In the genomic region with DNA sequence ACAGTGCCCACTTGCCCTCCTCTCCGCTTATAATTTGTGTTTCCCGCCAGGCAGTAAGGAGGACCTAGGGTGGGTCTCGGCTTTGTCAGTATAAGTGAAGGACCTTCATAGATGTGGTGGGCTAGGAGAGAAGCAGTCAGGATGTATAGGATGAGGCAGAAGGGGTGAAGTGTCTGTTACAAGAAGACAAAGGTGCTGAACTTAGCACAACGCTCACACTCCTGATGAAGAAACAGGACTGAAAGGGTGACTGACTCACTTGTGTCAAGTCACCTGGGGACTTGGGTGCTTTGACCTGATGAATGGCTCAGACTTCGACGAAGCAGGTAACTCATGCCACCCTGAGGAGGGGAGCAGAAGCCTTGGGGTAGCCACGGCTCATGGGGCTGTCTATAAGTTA, we compare ENCODE assay signal across 16 mouse cellular contexts. TPM values are rescaled to one million over a fixed set of nuclear protein-coding genes. Genes with fewer than 3 reads are reported as not detected.
"Had no signal": no experiment of that assay in that cellular context is flagged by ENCODE, and none has a peak within 500 bp of the region (broad histone marks: within the 10 kb centered on the region; RNA-seq: fewer than 3 reads in every experiment).

No protein-coding gene starts in this region.

- DNase-seq: retina, postnatal 1 day; right cerebral cortex, adult 18-20 months; right cerebral cortex, postnatal 14 days; right cerebral cortex, postnatal 25 days; right cerebral cortex, postnatal 4 days; spleen, adult 18-20 months; thymus, adult 18-20 months; thymus, postnatal 25 days; thymus, postnatal 36 days; thymus, postnatal 4 days had no signal

- H3K9me3 ChIP-seq: neural tube, embryonic 12.5 days; neural tube, embryonic 13.5 days; neural tube, embryonic 15.5 days; stomach, embryonic 15.5 days had no signal

- H3K4me2 ChIP-seq: neural tube, embryonic 12.5 days; neural tube, embryonic 13.5 days; stomach, embryonic 15.5 days had no signal

- H3K4me3 ChIP-seq: neural tube, embryonic 12.5 days; neural tube, embryonic 13.5 days; neural tube, embryonic 15.5 days; stomach, embryonic 15.5 days had no signal

- H3K27me3 ChIP-seq: neural tube, embryonic 12.5 days; neural tube, embryonic 13.5 days; neural tube, embryonic 15.5 days; stomach, embryonic 15.5 days had no signal

- H3K36me3 ChIP-seq: neural tube, embryonic 12.5 days; neural tube, embryonic 13.5 days; neural tube, embryonic 15.5 days; stomach, embryonic 15.5 days had no signal

- H3K27ac ChIP-seq: neural tube, embryonic 12.5 days; stomach, embryonic 15.5 days; stomach, postnatal 0 days had no signal

- H3K9ac ChIP-seq: neural tube, embryonic 12.5 days; neural tube, embryonic 13.5 days; neural tube, embryonic 15.5 days; stomach, embryonic 15.5 days had no signal

RNA-seq across cellular contexts. Expression of a gene that starts 57.3 kb away (rescaled TPM):
- total RNA-seq: neutrophil, adult 5-6 weeks had no signal
